Mouse (Mus musculus) adipocyte (in vitro differentiated cells): ENCODE data around the gene Epb41l4b.
A peak's percentile ranks its signal among the peaks of the same experiment; 100 is the strongest.

Source experiments
- DNase-seq: peaks from one replicate; pipeline ENCODE4 v3.0.0-alpha.2; 2016; ENCODE audit warnings: low spot score

Epb41l4b gene

GRCm38 (mm10) chr4:57010919-57011318, 132.3 kb downstream of the Epb41l4b start:
- no peak for DNase-seq

- no peak for DNase-seq
These were observed 132.8 kb downstream of the Epb41l4b start for GRCm38 (mm10) chr4:57010425-57010824.

- no peak for DNase-seq
These were observed 135.5 kb downstream of the Epb41l4b start for GRCm38 (mm10) chr4:57007717-57008116.

- DNase-seq, result no peak
These were observed 138.2 kb downstream of the Epb41l4b start for GRCm38 (mm10) chr4:57005011-57005410.

GRCm38 (mm10) chr4:57003886-57004285, 139.4 kb downstream of the Epb41l4b start:
- no peak for DNase-seq

GRCm38 (mm10) chr4:57002751-57003150, 140.5 kb downstream of the Epb41l4b start:
- DNase-seq, result no peak

- DNase-seq, result no peak
These were observed 141.8 kb downstream of the Epb41l4b start for GRCm38 (mm10) chr4:57001437-57001836.

GRCm38 (mm10) chr4:56993331-56993730, 149.9 kb downstream of the Epb41l4b start:
- no peak for DNase-seq

- DNase-seq, result no peak
These were observed 151.3 kb downstream of the Epb41l4b start for GRCm38 (mm10) chr4:56991951-56992350.

- DNase-seq, result no peak
These were observed 153.0 kb downstream of the Epb41l4b start, which contains the start of gene Frrs1l for GRCm38 (mm10) chr4:56990215-56990584. TSS of gene Frrs1l (minus strand) at chr4:56990391.

GRCm38 (mm10) chr4:56989431-56990214, 153.6 kb downstream of the Epb41l4b start:
- DNase-seq, result no peak

GRCm38 (mm10) chr4:56965586-56966179, 177.6 kb downstream of the Epb41l4b start:
- no peak for DNase-seq

- no peak for DNase-seq
These were observed 179.6 kb downstream of the Epb41l4b start for GRCm38 (mm10) chr4:56963687-56964086.

GRCm38 (mm10) chr4:56961320-56961925, 181.8 kb downstream of the Epb41l4b start:
- peak; percentile 28 for DNase-seq

GRCm38 (mm10) chr4:56957518-56957917, 185.7 kb downstream of the Epb41l4b start:
- no peak for DNase-seq

GRCm38 (mm10) chr4:56953235-56953634, 190.0 kb downstream of the Epb41l4b start:
- peak; percentile 49 for DNase-seq

GRCm38 (mm10) chr4:56951701-56952100, 191.5 kb downstream of the Epb41l4b start:
- DNase-seq, result no peak

- no peak for DNase-seq
These were observed 193.7 kb downstream of the Epb41l4b start for GRCm38 (mm10) chr4:56949494-56949893.

- DNase-seq, result peak; percentile 95
These were observed 196.3 kb downstream of the Epb41l4b start, which contains the start of gene Tmem245 for GRCm38 (mm10) chr4:56946641-56947640. TSS of gene Tmem245 (minus strand) at chr4:56947437.

GRCm38 (mm10) chr4:56946180-56946579, 197.1 kb downstream of the Epb41l4b start:
- DNase-seq, result no peak

- peak; percentile 22 for DNase-seq
These were observed 199.0 kb downstream of the Epb41l4b start for GRCm38 (mm10) chr4:56944286-56944685.

GRCm38 (mm10) chr4:56943258-56943657, 200.0 kb downstream of the Epb41l4b start:
- DNase-seq, result no peak
